Mouse (Mus musculus): ENCODE results near the gene Mrpl47.

GRCm38 (mm10) chr3:32690008-32690407 is 47.4 kb downstream of the Mrpl47 start:
- TF ChIP-seq POLR2A (IDR thresholded peaks at IDR 0.05; ENCODE audit: control insufficient read depth, extremely low read depth, insufficient read depth, low read length, poor library complexity) (no peak), CTCF (IDR thresholded peaks at IDR 0.05; ENCODE audit: borderline replicate concordance, control insufficient read depth, extremely low read depth, insufficient read depth, low read length, poor library complexity) (no peak)
